Mouse (Mus musculus): ENCODE data around the gene Fbxo34. TPM values are rescaled to one million over a fixed set of nuclear protein-coding genes. Genes with fewer than 3 reads are reported as not detected.

The Fbxo34 gene
- total and polyA plus RNA-seq, 3 experiments: 14.8 to 29.5 TPM; not detected in 1

- 0 out of 2 replicates have a peak overlapping the region, but pooled peaks have one; percentile 22 for H3K27ac ChIP-seq (ENCODE audit: control insufficient read depth, low read depth, low read length)
- peak; percentile 59 for DNase-seq (ENCODE audit: low read depth, low spot score)
- H3K79me2 ChIP-seq (ENCODE audit: control insufficient read depth, insufficient read depth, low read length, poor library complexity): no peaks in the 10 kb centered on the region
- H3K9me3 ChIP-seq (replicated peaks; ENCODE audit: insufficient read depth, low read length): no peaks in the 10 kb centered on the region
- peaks cover 0 to 20% of the 10 kb centered on the region in 2 experiments; a peak in 2 of 4 replicates for H3K36me3 ChIP-seq (ENCODE audit: control insufficient read depth in 1 of 2, insufficient read depth in 2 of 2, low read length in 2 of 2)
- H3K9ac ChIP-seq (ENCODE audit: control insufficient read depth, low read depth, low read length, poor library complexity, severe bottlenecking): no peak overlapping the region
- no peaks in the 10 kb centered on the region for H3K27me3 ChIP-seq (ENCODE audit: control insufficient read depth in 1 of 2, insufficient read depth in 2 of 2, low read length in 2 of 2)
- TF ChIP-seq SMC3 (IDR thresholded peaks at IDR 0.05; ENCODE audit: low read depth, low read length) (no peak), BHLHE40 (IDR thresholded peaks at IDR 0.05; ENCODE audit: borderline replicate concordance, low read depth, low read length) (no peak), TAL1 (IDR thresholded peaks at IDR 0.05; ENCODE audit: low read length) (no peak), NRF1 (IDR thresholded peaks at IDR 0.05; ENCODE audit: insufficient read depth, low read depth, low read length, poor library complexity, severe bottlenecking) (no peak), MAX (IDR thresholded peaks at IDR 0.05; ENCODE audit: low read length) (no peak), MEF2A (IDR thresholded peaks at IDR 0.05; ENCODE audit: extremely low read depth, insufficient replicate concordance, low read depth, low read length, poor library complexity, severe bottlenecking) (no peak)
- H3K4me1 ChIP-seq (ENCODE audit: control insufficient read depth in 1 of 2, insufficient read depth in 2 of 2, low read length in 2 of 2): peaks cover 16 to 22% of the 10 kb centered on the region in 2 experiments
- no peak overlapping the region for H3K4me3 ChIP-seq (ENCODE audit: control insufficient read depth in 1 of 2, insufficient read depth in 1 of 2, low read depth in 2 of 2, low read length in 2 of 2)
Measured at GRCm38 (mm10) chr14:47541325-47541948, 91.2 kb downstream of the Fbxo34 start.

- TF ChIP-seq GABPA (IDR thresholded peaks at IDR 0.05; ENCODE audit: low read depth, low read length) (no peak), POLR2AphosphoS2 (IDR thresholded peaks at IDR 0.05; ENCODE audit: low read length) (no peak), BHLHE40 (IDR thresholded peaks at IDR 0.05; ENCODE audit: borderline replicate concordance, low read depth, low read length) (no peak), USF2 (IDR thresholded peaks at IDR 0.05; ENCODE audit: borderline replicate concordance in 1 of 2, insufficient read depth in 1 of 2, low read depth in 1 of 2, low read length in 2 of 2) (no peak), ZKSCAN1 (IDR thresholded peaks at IDR 0.05; ENCODE audit: low read depth, low read length) (no peak), CHD1 (IDR thresholded peaks at IDR 0.05; ENCODE audit: low read depth, low read length) (no peak), POLR2AphosphoS5 (IDR thresholded peaks at IDR 0.05; ENCODE audit: borderline replicate concordance, low read depth, low read length) (no peak), USF1 (IDR thresholded peaks at IDR 0.05; ENCODE audit: low read depth, low read length) (no peak), CHD2 (IDR thresholded peaks at IDR 0.05; ENCODE audit: low read length) (no peak), UBTF (IDR thresholded peaks at IDR 0.05; ENCODE audit: borderline replicate concordance, insufficient read depth, low read depth, low read length) (no peak), NRF1 (IDR thresholded peaks at IDR 0.05; ENCODE audit: insufficient read depth, low read depth, low read length, poor library complexity, severe bottlenecking) (no peak), POLR2A (IDR thresholded peaks at IDR 0.05; ENCODE audit: control insufficient read depth in 1 of 2, insufficient read depth in 1 of 2, low read depth in 1 of 2, low read length in 2 of 2, poor library complexity in 1 of 2) (no peak), HCFC1 (IDR thresholded peaks at IDR 0.05; ENCODE audit: low read depth, low read length) (no peak), SIN3A (IDR thresholded peaks at IDR 0.05; ENCODE audit: low read length) (no peak), KAT2A (conservative IDR thresholded peaks at IDR 0.05; ENCODE audit: low read depth, low read length) (no peak), MYB (IDR thresholded peaks at IDR 0.05; ENCODE audit: low read depth, low read length) (no peak), SMC3 (IDR thresholded peaks at IDR 0.05; ENCODE audit: low read depth, low read length) (no peak), E2F4 (IDR thresholded peaks at IDR 0.05; ENCODE audit: borderline replicate concordance, low read depth, low read length) (no peak), ETS1 (IDR thresholded peaks at IDR 0.05; ENCODE audit: low read depth, low read length) (no peak)
- Histone ChIP-seq H3K4me1 (ENCODE audit: control insufficient read depth in 1 of 2, insufficient read depth in 2 of 2, low read length in 2 of 2) (peaks cover 16 to 22% of the 10 kb centered on the region in 2 experiments), H3K27ac (ENCODE audit: control insufficient read depth, low read depth, low read length) (no peak overlapping the region), H3K27me3 (ENCODE audit: control insufficient read depth in 1 of 2, insufficient read depth in 2 of 2, low read length in 2 of 2) (no peaks in the 10 kb centered on the region), H3K9me3 (replicated peaks; ENCODE audit: insufficient read depth, low read length) (no peaks in the 10 kb centered on the region), H3K36me3 (ENCODE audit: control insufficient read depth in 1 of 2, insufficient read depth in 2 of 2, low read length in 2 of 2) (peaks cover 0 to 20% of the 10 kb centered on the region in 2 experiments; a peak in 2 of 4 replicates), H3K4me3 (ENCODE audit: control insufficient read depth in 1 of 2, insufficient read depth in 1 of 2, low read depth in 2 of 2, low read length in 2 of 2) (no peak overlapping the region), H3K9ac (ENCODE audit: control insufficient read depth, low read depth, low read length, poor library complexity, severe bottlenecking) (no peak overlapping the region), H3K79me2 (ENCODE audit: control insufficient read depth, insufficient read depth, low read length, poor library complexity) (no peaks in the 10 kb centered on the region)
- DNase-seq (ENCODE audit: low read depth, low spot score): no peak
Measured at GRCm38 (mm10) chr14:47542283-47542682, 92.1 kb downstream of the Fbxo34 start.

Data from MEL (cell line).